Mouse (Mus musculus) limb, embryonic 14.5 days (tissue): Measurements from ENCODE around the gene Gnat3. TPM values are rescaled to one million over a fixed set of nuclear protein-coding genes. Genes with fewer than 3 reads are reported as not detected.
A peak's percentile ranks its signal among the peaks of the same experiment; 100 is the strongest.

Experiments used
- ATAC-seq: fragments of 200-750 bp; cut with Nextera tagmentation; 2 replicates; pipeline ENCODE4 v1.8.0; 2017; ENCODE audit warnings: low read depth, moderate number of reproducible peaks, moderate TSS enrichment; ENCODE audit not compliant: low FRiP score
- DNase-seq: peaks from one replicate; pipeline ENCODE4 v3.0.0-alpha.2; 2015; ENCODE audit warnings: low spot score
- H3K27ac ChIP-seq: fragments of 300-500 bp; sonication (generic); replicated peaks from 2 replicates; pipeline ENCODE4 v1.5.1; 2014; ENCODE audit warnings: low read depth, mild to moderate bottlenecking, low read length, moderate library complexity, mixed read lengths
- H3K27me3 ChIP-seq: fragments of 300-500 bp; sonication (generic); 2 replicates; pipeline ENCODE4 v1.6.1; 2014; ENCODE audit warnings: low read length, mixed read lengths; ENCODE audit not compliant: control insufficient read depth, insufficient read depth
- H3K36me3 ChIP-seq: fragments of 300-500 bp; sonication (generic); 2 replicates; pipeline ENCODE4 v1.6.1; 2014; ENCODE audit warnings: mild to moderate bottlenecking, low read length, moderate library complexity, mixed read lengths; ENCODE audit not compliant: control insufficient read depth, insufficient read depth
- H3K4me1 ChIP-seq: fragments of 300-500 bp; sonication (generic); 2 replicates; pipeline ENCODE4 v1.6.1; 2014; ENCODE audit warnings: antibody characterized with exemption, low read length, mixed read lengths; ENCODE audit not compliant: control insufficient read depth, insufficient read depth
- H3K4me2 ChIP-seq: fragments of 300-500 bp; sonication (generic); replicated peaks from 2 replicates; pipeline ENCODE4 v1.6.1; 2014; ENCODE audit warnings: low read depth, mild to moderate bottlenecking, low read length, moderate library complexity; ENCODE audit not compliant: severe bottlenecking
- H3K4me3 ChIP-seq: fragments of 300-500 bp; sonication (generic); replicated peaks from 2 replicates; pipeline ENCODE4 v1.5.1; 2014; ENCODE audit warnings: low read length
- H3K9ac ChIP-seq: fragments of 300-500 bp; sonication (generic); 2 replicates; pipeline ENCODE4 v1.6.1; 2014; ENCODE audit warnings: mild to moderate bottlenecking, low read depth, low read length, moderate library complexity; ENCODE audit not compliant: severe bottlenecking
- H3K9me3 ChIP-seq: fragments of 300-500 bp; sonication (generic); 2 replicates; pipeline ENCODE4 v1.6.1; 2016; ENCODE audit warnings: low read length; ENCODE audit not compliant: control insufficient read depth
- POLR2A ChIP-seq: fragments of 200-500 bp; IDR thresholded peaks from 2 replicates; pipeline ENCODE4 v1.8.0; 2012; ENCODE audit warnings: inconsistent platforms, mild to moderate bottlenecking, moderate library complexity, borderline replicate concordance; ENCODE audit not compliant: insufficient read depth, insufficient read length; ENCODE audit errors: extremely low read depth
- WGBS: fragments of 180-500 bp; shearing (Covaris S2); extraction: QIAGEN DNeasy Blood & Tissue Kit; methylation state at CpG from one replicate; pipeline ENCODE4 v1.1.7; 2014; 5-methylcytosine and 5-hydroxymethylcytosine counted together
- polyA plus RNA-seq, 2 experiments: library from polyadenylated mRNA; depleted of rRNA in 1 of 2; stranded (reverse) in 1 of 2; unstranded in 1 of 2; fragments of >200 nt; fragmentation: Nextera tagmentation in 1 of 2; extraction: Ambion mirVana in 1 of 2; gene quantifications; 2 replicates each; pipeline versions ENCODE4 v1.2.1 to v1.2.3; 2012 to 2014

The Gnat3 gene
- polyA plus RNA-seq, 2 experiments = not detected

GRCm38 (mm10) chr5:17969704-17970390 is 7.5 kb downstream of the Gnat3 start:
- DNase-seq = no peak
- WGBS = 74% methylated on average over 13 of the region's 13 CpGs
- no peak for ATAC-seq

GRCm38 (mm10) chr5:17970391-17970730 is 8.0 kb downstream of the Gnat3 start:
- TF ChIP-seq POLR2A = no peak
- no peak for ATAC-seq
- H3K4me1 ChIP-seq = no peaks in the 10 kb centered on the region

More at GRCm38 (mm10) chr5:17969704-17970390, 7.5 kb downstream of the Gnat3 start:
- H3K9ac ChIP-seq = no peak overlapping the region
- TF ChIP-seq POLR2A = no peak
- H3K4me1 ChIP-seq = no peaks in the 10 kb centered on the region
- no peak overlapping the region for H3K4me3 ChIP-seq
- no peaks in the 10 kb centered on the region for H3K36me3 ChIP-seq
- H3K27me3 ChIP-seq = no peaks in the 10 kb centered on the region
- H3K9me3 ChIP-seq = no peaks in the 10 kb centered on the region
- H3K4me2 ChIP-seq = no peak overlapping the region
- H3K27ac ChIP-seq = no peak overlapping the region

GRCm38 (mm10) chr5:17980501-17981121 is 18.3 kb downstream of the Gnat3 start:
- Histone ChIP-seq H3K36me3 (no peaks in the 10 kb centered on the region), H3K27ac (no peak overlapping the region), H3K4me3 (no peak overlapping the region), H3K9me3 (no peaks in the 10 kb centered on the region), H3K4me1 (no peaks in the 10 kb centered on the region), H3K9ac (no peak overlapping the region), H3K27me3 (no peaks in the 10 kb centered on the region), H3K4me2 (no peak overlapping the region)
- DNase-seq (no peak), ATAC-seq (no peak)
- 57% methylated on average over 5 of the region's 5 CpGs for WGBS
- TF ChIP-seq POLR2A = no peak

More at GRCm38 (mm10) chr5:17970391-17970730, 8.0 kb downstream of the Gnat3 start:
- DNase-seq = no peak
- no peaks in the 10 kb centered on the region for H3K36me3 ChIP-seq
- WGBS = 94% methylated on average over 3 of the region's 3 CpGs
- no peaks in the 10 kb centered on the region for H3K27me3 ChIP-seq
- H3K9ac ChIP-seq = no peak overlapping the region
- H3K4me3 ChIP-seq = no peak overlapping the region
- H3K9me3 ChIP-seq = no peaks in the 10 kb centered on the region
- no peak overlapping the region for H3K4me2 ChIP-seq
- H3K27ac ChIP-seq = no peak overlapping the region

GRCm38 (mm10) chr5:17982770-17983169 is 20.4 kb downstream of the Gnat3 start:
- no peak overlapping the region for H3K4me2 ChIP-seq
- H3K27ac ChIP-seq = no peak overlapping the region
- 62% methylated on average over 4 of the region's 4 CpGs for WGBS
- no peak overlapping the region for H3K9ac ChIP-seq
- H3K4me1 ChIP-seq = no peaks in the 10 kb centered on the region
- H3K36me3 ChIP-seq = no peaks in the 10 kb centered on the region
- H3K27me3 ChIP-seq = no peaks in the 10 kb centered on the region
- ATAC-seq = 0 out of 2 replicates have a peak, but pooled peaks have one; percentile 62
- H3K4me3 ChIP-seq = no peak overlapping the region
- no peak for TF ChIP-seq POLR2A
- H3K9me3 ChIP-seq = no peaks in the 10 kb centered on the region
- DNase-seq = no peak

GRCm38 (mm10) chr5:17984522-17984921 is 22.2 kb downstream of the Gnat3 start:
- DNase-seq = peak; percentile 29

More at GRCm38 (mm10) chr5:17984522-17984921, 22.2 kb downstream of the Gnat3 start:
- 75% methylated on average over 3 of the region's 3 CpGs for WGBS
- ATAC-seq = peak; percentile 70; the same call in 1 of the 2 replicates
- Histone ChIP-seq H3K9ac (no peak overlapping the region), H3K4me3 (no peak overlapping the region), H3K27me3 (no peaks in the 10 kb centered on the region), H3K9me3 (no peaks in the 10 kb centered on the region), H3K27ac (no peak overlapping the region), H3K4me1 (no peaks in the 10 kb centered on the region), H3K36me3 (no peaks in the 10 kb centered on the region), H3K4me2 (no peak overlapping the region)
- no peak for TF ChIP-seq POLR2A
